Mouse (Mus musculus): ENCODE measurements around the gene Gm5294.

GRCm38 (mm10) chr5:138840981-138841380 lies 21.1 kb downstream of the Gm5294 start:
- TF ChIP-seq CTCF (IDR thresholded peaks at IDR 0.05; ENCODE audit: borderline replicate concordance, extremely low read depth, insufficient read depth, insufficient read length): no peak
- no peak for TF ChIP-seq POLR2A (IDR thresholded peaks at IDR 0.05; ENCODE audit: borderline replicate concordance, extremely low read depth, insufficient read depth, insufficient read length, poor library complexity, severe bottlenecking)

All from brain, embryonic 14.5 days (tissue).